Mouse (Mus musculus) olfactory bulb, adult 2 months (tissue): ENCODE results near the gene Uckl1. TPM values are rescaled to one million over a fixed set of nuclear protein-coding genes. Genes with fewer than 3 reads are reported as not detected.

ENCODE experiments used
- H3K27ac ChIP-seq: fragments of 200-500 bp; 2 replicates; pipeline ENCODE4 v1.5.1; 2012; ENCODE audit warnings: low read depth, low read length; ENCODE audit not compliant: insufficient read depth
- H3K4me1 ChIP-seq: fragments of 200-500 bp; 2 replicates; pipeline ENCODE4 v1.6.1; 2012; ENCODE audit warnings: low read length; ENCODE audit not compliant: control insufficient read depth, insufficient read depth
- H3K4me3 ChIP-seq: fragments of 200-500 bp; 2 replicates; pipeline ENCODE4 v1.5.1; 2012; ENCODE audit warnings: mild to moderate bottlenecking, low read depth, low read length, moderate library complexity; ENCODE audit not compliant: insufficient read depth
- CTCF ChIP-seq: fragments of 200-500 bp; IDR thresholded peaks from 2 replicates; pipeline ENCODE4 v1.5.1; 2012; ENCODE audit warnings: low read depth, mild to moderate bottlenecking, low read length, moderate library complexity; ENCODE audit not compliant: insufficient read depth
- POLR2A ChIP-seq: fragments of 200-500 bp; IDR thresholded peaks from 2 replicates; pipeline ENCODE4 v1.6.1; 2012; ENCODE audit warnings: mild to moderate bottlenecking, low read depth, low read length, moderate library complexity; ENCODE audit not compliant: insufficient read depth
- WGBS: fragments of 180-500 bp; shearing (Covaris S2); methylation state at CpG from one replicate; pipeline ENCODE4 v1.1.7; 2018; 5-methylcytosine and 5-hydroxymethylcytosine counted together
- polyA plus RNA-seq: library from polyadenylated mRNA; stranded (reverse); fragments of >200 nt; gene quantifications from 2 replicates; pipeline ENCODE4 v1.2.4, GENCODE M21; 2012; ENCODE audit warnings: low replicate concordance; ENCODE audit not compliant: missing spikeins, insufficient read depth, insufficient read length

Uckl1 gene
- polyA plus RNA-seq, 1 experiment, result not detected

DNA sequence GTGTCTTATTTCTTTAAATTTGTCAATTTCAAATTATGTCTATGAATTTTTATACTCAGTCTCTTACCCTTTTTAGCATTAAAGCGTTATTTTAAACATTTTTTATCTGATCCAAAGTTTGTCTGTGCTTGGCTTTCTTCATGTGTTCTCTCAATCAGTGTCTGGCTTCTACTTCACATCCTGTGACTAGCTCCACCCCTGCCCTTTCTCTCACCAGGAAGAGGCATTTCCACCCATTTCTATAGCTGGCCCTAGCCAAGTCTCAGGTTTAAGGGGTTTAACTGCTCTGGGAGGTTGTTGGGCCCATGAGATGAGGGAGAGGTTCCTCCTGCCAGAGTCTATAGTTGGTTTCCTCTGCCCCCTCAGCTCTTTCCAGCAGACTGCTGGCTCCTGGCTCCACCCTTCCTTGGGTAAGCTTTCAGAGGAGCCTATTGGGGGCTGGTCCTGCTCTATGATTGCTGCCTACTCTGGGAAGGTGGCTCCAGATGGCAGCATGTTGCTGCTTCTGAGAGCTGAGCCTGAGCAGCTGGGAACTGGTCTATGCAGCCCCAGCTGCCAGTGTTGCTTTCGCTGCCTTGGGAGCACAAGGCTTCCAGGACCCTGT, 47.1 kb downstream of the Uckl1 start:
- peaks cover 8% of the 10 kb centered on the region for H3K4me1 ChIP-seq
- TF ChIP-seq CTCF (no peak), POLR2A (no peak)
- 56% methylated on average over 2 of the region's 2 CpGs for whole genome bisulfite sequencing
- H3K27ac ChIP-seq, result no peak overlapping the region
- H3K4me3 ChIP-seq, result no peak overlapping the region

DNA sequence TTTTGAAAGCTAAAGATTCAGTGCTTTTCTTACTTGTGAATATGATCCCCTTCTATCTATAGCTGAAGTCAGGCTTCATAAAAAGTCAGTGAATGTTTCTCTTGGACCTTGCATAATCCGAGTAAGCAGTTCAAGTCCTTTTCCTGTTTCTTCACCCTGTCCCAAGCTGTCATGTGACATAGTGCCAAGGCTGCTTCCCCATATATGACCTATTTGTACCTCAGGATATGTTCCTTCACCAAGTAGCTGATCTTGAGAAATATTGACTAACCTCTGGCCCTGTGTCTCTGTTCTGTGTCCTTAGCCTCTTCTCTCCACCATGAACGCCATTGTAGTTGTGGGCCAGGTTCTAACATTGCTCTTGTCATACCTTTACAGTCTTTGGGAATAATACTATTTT, 48.3 kb downstream of the Uckl1 start:
- WGBS, result 88% methylated on average over 2 of the region's 2 CpGs
- H3K27ac ChIP-seq, result no peak overlapping the region
- H3K4me3 ChIP-seq, result no peak overlapping the region
- TF ChIP-seq CTCF (no peak), POLR2A (no peak)
- H3K4me1 ChIP-seq, result peaks cover 6% of the 10 kb centered on the region

DNA sequence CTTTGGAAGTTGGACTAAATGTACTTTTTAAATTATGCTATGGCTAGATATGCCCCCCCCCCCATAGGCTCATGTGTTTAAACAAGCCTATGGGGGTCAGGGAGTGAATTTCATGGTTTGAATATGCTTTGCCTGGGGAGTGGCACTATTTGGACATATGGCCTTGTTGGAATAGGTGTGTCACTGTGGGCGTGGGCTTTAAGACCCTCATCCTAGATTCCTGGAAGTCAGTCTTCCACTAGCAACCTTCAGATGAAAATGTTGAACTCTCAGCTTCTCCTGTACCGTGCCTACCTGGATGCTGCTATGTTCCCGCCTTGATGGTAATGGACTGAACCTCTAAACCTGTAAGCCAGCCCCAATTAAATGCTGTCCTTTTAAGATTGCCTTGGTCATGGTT, 52.1 kb downstream of the Uckl1 start:
- WGBS, result 98% methylated on average over 3 of the region's 3 CpGs
- Histone ChIP-seq H3K4me1 (peaks cover 1% of the 10 kb centered on the region; the same call in 1 of the 2 replicates), H3K4me3 (no peak overlapping the region), H3K27ac (no peak overlapping the region)
- no peak for TF ChIP-seq CTCF
- no peak for TF ChIP-seq POLR2A

DNA sequence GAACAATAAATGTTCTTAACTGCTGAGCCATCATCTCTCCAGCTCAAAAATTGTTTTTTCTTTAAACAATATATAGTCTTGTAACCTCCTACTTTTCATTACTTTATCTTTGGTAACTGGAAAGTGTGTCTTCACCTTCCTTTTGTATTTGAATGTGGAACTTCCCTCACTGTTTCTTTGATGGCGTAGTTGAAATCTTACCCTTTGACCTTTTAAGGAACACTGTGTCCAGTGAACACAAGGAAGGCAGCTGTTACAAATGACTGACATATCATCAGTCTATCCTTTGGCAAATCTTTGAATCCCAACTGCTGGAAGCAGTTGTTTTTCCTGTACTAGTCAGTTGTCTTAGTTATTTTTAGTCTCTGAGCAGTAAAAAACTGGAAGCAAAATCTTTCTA, 55.6 kb downstream of the Uckl1 start:
- no peak for TF ChIP-seq POLR2A
- TF ChIP-seq CTCF, result no peak
- no peaks in the 10 kb centered on the region for H3K4me1 ChIP-seq
- no peak overlapping the region for H3K4me3 ChIP-seq
- H3K27ac ChIP-seq, result no peak overlapping the region
- 91% methylated on average over 1 of the region's 1 CpGs for WGBS

DNA sequence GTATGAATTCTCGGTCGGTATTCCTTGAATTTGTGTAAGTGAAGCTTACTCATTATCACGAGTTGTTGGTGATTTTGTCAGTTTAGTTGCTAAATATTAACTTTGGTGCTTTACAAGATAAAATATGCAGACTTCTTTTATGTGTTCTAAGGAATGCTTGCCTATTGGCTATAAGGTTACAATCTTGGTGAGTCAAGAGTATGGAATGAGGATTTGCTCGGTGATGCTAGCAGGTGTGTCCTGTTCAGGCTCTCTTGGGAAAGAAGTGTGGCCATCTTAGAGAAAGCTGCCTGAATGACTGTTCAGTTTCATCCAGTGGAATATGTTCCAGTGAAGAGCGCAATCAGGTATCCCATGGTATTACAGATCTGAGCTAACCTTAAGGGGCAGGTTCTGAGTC, 59.2 kb downstream of the Uckl1 start:
- Histone ChIP-seq H3K27ac (no peak overlapping the region), H3K4me3 (no peak overlapping the region), H3K4me1 (peaks cover 2% of the 10 kb centered on the region)
- WGBS, result 56% methylated on average over 5 of the region's 5 CpGs
- TF ChIP-seq CTCF, result no peak
- no peak for TF ChIP-seq POLR2A

DNA sequence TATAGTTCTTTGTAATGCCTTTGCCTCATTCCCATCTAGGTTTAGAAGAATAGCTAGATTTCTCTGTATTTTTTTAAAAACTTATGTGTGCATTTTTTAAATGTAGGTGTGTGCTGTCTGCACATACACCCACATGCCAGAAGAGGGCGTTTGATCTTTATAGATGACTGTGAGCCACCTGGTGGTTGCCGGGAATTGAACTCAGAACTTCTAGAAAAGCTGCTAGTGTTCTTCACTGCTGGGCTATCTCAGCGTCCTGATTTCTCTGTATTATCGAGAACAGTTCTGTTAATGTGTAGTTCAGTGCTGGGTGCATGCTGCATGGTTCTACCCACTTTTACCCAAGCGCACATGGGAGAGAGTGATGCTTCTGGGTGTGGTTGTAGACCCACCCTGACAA, 61.9 kb downstream of the Uckl1 start:
- no peak overlapping the region for H3K4me3 ChIP-seq
- peaks cover 2% of the 10 kb centered on the region for H3K4me1 ChIP-seq
- no peak overlapping the region for H3K27ac ChIP-seq
- TF ChIP-seq POLR2A, result no peak
- 60% methylated on average over 5 of the region's 5 CpGs for WGBS

DNA sequence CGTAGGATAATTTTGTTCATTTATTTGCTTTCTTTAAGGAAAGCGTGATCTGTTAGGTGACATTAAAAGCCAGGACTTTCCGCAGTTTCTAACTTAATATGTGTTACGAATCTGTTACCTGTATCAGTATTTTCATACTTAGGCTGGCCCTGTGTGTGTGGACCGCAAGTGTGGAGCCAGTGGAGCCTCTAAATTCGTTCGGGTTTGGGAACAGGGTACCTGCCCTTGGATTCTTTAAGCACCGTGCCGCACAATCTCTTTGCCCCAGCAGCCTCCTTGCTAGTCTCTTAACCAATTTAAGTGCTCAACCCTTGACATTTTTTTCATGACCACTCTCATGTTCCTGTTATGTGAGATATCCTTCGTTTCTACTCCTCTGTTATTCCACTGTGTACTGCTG, 63.2 kb downstream of the Uckl1 start:
- Histone ChIP-seq H3K4me3 (peak overlapping the region; percentile 43), H3K27ac (no peak overlapping the region), H3K4me1 (peaks cover 2% of the 10 kb centered on the region)
- TF ChIP-seq CTCF (no peak), POLR2A (no peak)
- 33% methylated on average over 10 of the region's 10 CpGs for WGBS

DNA sequence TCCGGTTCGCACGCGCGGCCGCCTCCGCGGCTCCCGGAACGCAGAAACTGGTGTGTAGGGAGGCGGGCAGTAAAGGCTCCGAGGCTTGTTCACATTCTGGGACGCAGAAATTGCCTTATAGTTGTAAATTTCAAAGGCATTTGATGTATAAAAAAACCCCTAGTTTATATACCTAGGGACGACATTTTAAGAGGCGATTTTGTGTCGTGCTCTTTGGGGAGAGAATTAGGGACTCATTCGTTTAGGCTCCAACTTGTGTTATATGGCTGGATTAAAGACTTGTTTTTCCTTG, 63.8 kb downstream of the Uckl1 start:
- TF ChIP-seq POLR2A (no peak), CTCF (no peak)
- Histone ChIP-seq H3K4me3 (peak overlapping the region; percentile 92), H3K27ac (peak overlapping the region; percentile 83), H3K4me1 (peaks cover 2% of the 10 kb centered on the region)
- WGBS, result under 1% methylated on average over 17 of the region's 17 CpGs

DNA sequence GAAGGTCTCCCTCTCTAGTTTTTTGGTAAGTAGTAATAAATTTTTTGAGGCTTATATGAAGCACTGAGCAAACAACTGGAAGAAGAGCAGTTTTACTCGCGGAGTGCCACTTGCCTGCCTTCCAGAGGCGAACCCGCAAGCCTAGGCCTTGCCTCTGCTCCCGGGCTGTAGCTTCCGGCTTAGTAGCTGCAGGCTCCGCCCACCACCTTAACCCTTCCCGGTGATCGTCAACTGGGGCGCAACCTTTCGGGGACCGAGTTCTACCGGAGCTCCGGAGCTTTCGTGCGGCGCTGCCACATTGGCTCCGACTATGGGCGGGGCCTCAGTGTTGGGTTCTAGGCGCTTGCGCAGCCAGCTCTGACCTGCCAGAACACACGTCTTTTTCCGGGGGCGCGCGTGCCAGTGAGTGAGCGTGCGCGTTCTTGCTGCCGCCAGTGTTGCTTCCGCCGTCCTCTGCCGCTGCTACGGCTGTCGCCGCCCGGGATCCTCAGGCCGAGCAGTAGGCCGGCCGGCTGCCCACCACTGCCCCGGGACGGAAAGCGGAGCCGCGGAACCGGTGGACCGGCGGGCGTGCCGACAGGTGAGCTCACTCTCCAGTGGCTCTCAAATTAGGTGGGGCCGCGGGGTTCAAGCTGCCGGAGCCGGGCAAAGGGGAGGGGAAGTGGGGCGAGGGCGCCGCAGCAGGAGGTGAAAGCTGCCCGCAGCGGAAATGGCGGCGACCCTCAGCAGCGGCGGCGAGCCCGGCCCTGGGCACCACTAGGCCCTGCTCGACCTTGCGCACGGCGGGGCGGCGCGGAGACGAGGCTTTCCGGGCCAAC, 64.4 kb downstream of the Uckl1 start, which contains the start of gene Dnajc5:
TSS of gene Dnajc5 (plus strand) at position 368 of the 818 bp plus-strand sequence.
- H3K4me3 ChIP-seq, result peak within 1 kb of the TSS; percentile 92
- H3K4me1 ChIP-seq, result peaks cover 2% of the 10 kb centered on the region
- TF ChIP-seq CTCF (no peak), POLR2A (peak; percentile 37; the same call in 1 of the 2 replicates)
- under 1% methylated on average over 74 of the region's 74 CpGs for WGBS
- H3K27ac ChIP-seq, result peak within 1 kb of the TSS; percentile 85
